Comparison of ENCODE assay signal across 8 mouse cellular contexts in the genomic region with DNA sequence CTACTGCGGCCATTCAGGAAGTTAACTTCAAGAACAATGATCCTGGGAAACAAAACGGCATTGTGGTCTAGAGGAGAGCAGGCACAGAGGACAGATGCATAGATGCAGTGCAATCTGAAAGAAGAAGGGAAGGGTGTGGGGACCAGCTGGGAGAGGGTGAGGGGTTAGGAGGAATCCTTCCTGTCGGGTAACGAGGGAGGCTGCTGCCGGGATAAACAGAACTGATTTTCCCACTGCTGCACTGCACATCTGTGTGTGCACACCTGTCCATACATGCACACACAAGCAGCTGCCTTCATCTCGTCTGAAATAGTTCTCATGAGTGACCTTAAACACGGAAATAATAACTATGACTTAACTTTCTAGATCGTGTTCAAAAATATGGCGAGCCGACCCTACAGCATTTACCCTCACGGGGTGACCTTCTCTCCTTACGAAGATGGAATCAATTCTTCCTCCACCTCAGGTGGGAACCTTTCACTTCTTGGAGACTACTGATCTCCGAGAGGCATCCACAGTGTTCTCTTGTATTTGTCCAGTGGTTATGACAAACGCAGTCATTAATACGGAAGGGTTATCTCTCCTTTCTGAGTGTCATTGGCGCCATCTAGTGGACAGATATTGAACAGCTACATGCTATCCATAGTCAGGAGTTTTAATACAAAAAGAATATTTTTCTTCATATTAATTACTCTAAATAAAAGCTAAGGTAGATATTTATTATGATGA. TPM values are rescaled to one million over a fixed set of nuclear protein-coding genes. Genes with fewer than 3 reads are reported as not detected.
DNase-seq lines count a peak whose midpoint lies in the region; ATAC-seq lines count a peak whose summit lies in the region.

No protein-coding gene starts in this region.

- H3K4me1 ChIP-seq in embryonic facial prominence, embryonic 12.5 days = no peaks in the 10 kb centered on the region; the same call in 1 of the 2 replicates
- no peaks in the 10 kb centered on the region for H3K4me1 ChIP-seq in heart, embryonic 13.5 days
- H3K4me1 ChIP-seq in liver, embryonic 13.5 days (replicated peaks) = no peaks in the 10 kb centered on the region
- no peaks in the 10 kb centered on the region for H3K4me1 ChIP-seq in neural tube, embryonic 12.5 days

- peak; percentile 83 for DNase-seq in adrenal gland, postnatal 10 days
- DNase-seq in kidney, postnatal 10 days = peak; percentile 76
- DNase-seq in liver, embryonic 13.5 days = peak; percentile 16
- DNase-seq in thymus, postnatal 10 days (ENCODE audit: low spot score in 2 of 2) = peak; percentile 16 to 70

- no peaks in the 10 kb centered on the region for H3K27me3 ChIP-seq in embryonic facial prominence, embryonic 12.5 days
- H3K27me3 ChIP-seq in heart, embryonic 13.5 days (replicated peaks) = 0 out of 2 replicates have a peak, but pooled peaks cover 3% of the 10 kb centered on the region
- no peaks in the 10 kb centered on the region for H3K27me3 ChIP-seq in liver, embryonic 13.5 days
- no peaks in the 10 kb centered on the region for H3K27me3 ChIP-seq in neural tube, embryonic 12.5 days (replicated peaks)

- peak overlapping the region; percentile 42 for H3K4me2 ChIP-seq in embryonic facial prominence, embryonic 12.5 days (replicated peaks)
- H3K4me2 ChIP-seq in heart, embryonic 13.5 days = peak overlapping the region; percentile 58
- H3K4me2 ChIP-seq in liver, embryonic 13.5 days = peak overlapping the region; percentile 28; the same call in 1 of the 2 replicates
- peak overlapping the region; percentile 46 for H3K4me2 ChIP-seq in neural tube, embryonic 12.5 days (replicated peaks)

- WGBS in embryonic facial prominence, embryonic 12.5 days = 42% methylated on average over 16 of the region's 16 CpGs
- 43% methylated on average over 16 of the region's 16 CpGs for WGBS in heart, embryonic 13.5 days
- WGBS in liver, embryonic 13.5 days (ENCODE audit: insufficient replicate concordance) = 40% methylated on average over 16 of the region's 16 CpGs
- WGBS in neural tube, embryonic 12.5 days = 50% methylated on average over 16 of the region's 16 CpGs

- no peaks in the 10 kb centered on the region for H3K9me3 ChIP-seq in embryonic facial prominence, embryonic 12.5 days
- H3K9me3 ChIP-seq in heart, embryonic 13.5 days = no peaks in the 10 kb centered on the region
- H3K9me3 ChIP-seq in liver, embryonic 13.5 days (replicated peaks) = no peaks in the 10 kb centered on the region
- H3K9me3 ChIP-seq in neural tube, embryonic 12.5 days = no peaks in the 10 kb centered on the region

- H3K9ac ChIP-seq in embryonic facial prominence, embryonic 12.5 days = no peak overlapping the region
- H3K9ac ChIP-seq in heart, embryonic 13.5 days = no peak overlapping the region
- H3K9ac ChIP-seq in liver, embryonic 13.5 days = no peak overlapping the region
- no peak overlapping the region for H3K9ac ChIP-seq in neural tube, embryonic 12.5 days

- no peak overlapping the region for H3K27ac ChIP-seq in embryonic facial prominence, embryonic 12.5 days
- no peak overlapping the region for H3K27ac ChIP-seq in heart, embryonic 13.5 days (replicated peaks)
- H3K27ac ChIP-seq in liver, embryonic 13.5 days = no peak overlapping the region
- no peak overlapping the region for H3K27ac ChIP-seq in neural tube, embryonic 12.5 days

- H3K36me3 ChIP-seq in embryonic facial prominence, embryonic 12.5 days = no peaks in the 10 kb centered on the region
- H3K36me3 ChIP-seq in heart, embryonic 13.5 days = no peaks in the 10 kb centered on the region
- peaks cover 6% of the 10 kb centered on the region; the same call in 1 of the 2 replicates for H3K36me3 ChIP-seq in liver, embryonic 13.5 days
- H3K36me3 ChIP-seq in neural tube, embryonic 12.5 days = no peaks in the 10 kb centered on the region

- ATAC-seq in CD4-positive, CD25-positive, alpha-beta regulatory T cell, adult 4 months = peak; percentile 95
- no peak for ATAC-seq in embryonic facial prominence, embryonic 12.5 days (ENCODE audit: insufficient number of reproducible peaks, insufficient read depth, low FRiP score, low TSS enrichment)
- no peak for ATAC-seq in heart, embryonic 13.5 days (ENCODE audit: extremely low read depth, insufficient number of reproducible peaks, low FRiP score, low TSS enrichment)
- ATAC-seq in liver, embryonic 13.5 days (ENCODE audit: low read depth) = no peak
- ATAC-seq in neural tube, embryonic 12.5 days (ENCODE audit: low FRiP score, low read depth) = peak; percentile 86

- peak overlapping the region; percentile 17 for H3K4me3 ChIP-seq in embryonic facial prominence, embryonic 12.5 days
- peak overlapping the region; percentile 21 for H3K4me3 ChIP-seq in heart, embryonic 13.5 days
- H3K4me3 ChIP-seq in liver, embryonic 13.5 days (replicated peaks) = no peak overlapping the region
- H3K4me3 ChIP-seq in neural tube, embryonic 12.5 days = no peak overlapping the region

RNA-seq across cellular contexts. Expression of a gene that starts 32.7 kb away (rescaled TPM):
- under 1 TPM in 1 of 2 experiments, not detected in 1; 0.04 TPM for polyA plus RNA-seq in CD4-positive, CD25-positive, alpha-beta regulatory T cell, adult 4 months (2017; shearing (Covaris generic))
- 10 to 100 TPM; 25.2 to 49.6 TPM for total RNA-seq in adrenal gland, postnatal 10 days (2021)
- 0.27 and 0.32 TPM in 2 replicates for polyA plus RNA-seq in embryonic facial prominence, embryonic 12.5 days (2016; fragmentation: Nextera tagmentation; extraction: Ambion mirVana)
- 0.24 and 0.38 TPM in 2 replicates for polyA plus RNA-seq in heart, embryonic 13.5 days (2015; fragmentation: Nextera tagmentation; extraction: Ambion mirVana)
- 5.0 and 7.3 TPM in 2 replicates for polyA plus RNA-seq in liver, embryonic 13.5 days (2015; fragmentation: Nextera tagmentation; extraction: Ambion mirVana)
- 0.24 TPM in 2 replicates for polyA plus RNA-seq in neural tube, embryonic 12.5 days (2016; fragmentation: Nextera tagmentation; extraction: Ambion mirVana)

Comparison
In these comparisons a context has a peak if more than half of its experiments do, and no peak if none do; other contexts are left out.
1. ATAC-seq: peak in CD4-positive, CD25-positive, alpha-beta regulatory T cell, adult 4 months (single experiment) and neural tube, embryonic 12.5 days (single experiment); none in embryonic facial prominence, embryonic 12.5 days (single experiment), heart, embryonic 13.5 days (single experiment) and liver, embryonic 13.5 days (single experiment).
2. DNase-seq: peak in every context shown above with its lines; median percentile 83 in adrenal gland, postnatal 10 days; 76 in kidney, postnatal 10 days; 43 in thymus, postnatal 10 days; 16 in liver, embryonic 13.5 days.
3. H3K4me3 ChIP-seq: peak in embryonic facial prominence, embryonic 12.5 days (single experiment) and heart, embryonic 13.5 days (single experiment); none in liver, embryonic 13.5 days (single experiment) and neural tube, embryonic 12.5 days (single experiment).
4. Peak in every context shown above with its lines, with median percentiles within 50 percentile points of each other: H3K4me2 ChIP-seq.